Mouse (Mus musculus) Muller cell, postnatal 12 days (primary cell): Measurements from ENCODE around the gene Speg.

Source experiments
- DNase-seq: peaks from one replicate; pipeline ENCODE4 v3.0.0-alpha.2; 2015; ENCODE audit errors: inconsistent ontology term

Gene Speg

DNA sequence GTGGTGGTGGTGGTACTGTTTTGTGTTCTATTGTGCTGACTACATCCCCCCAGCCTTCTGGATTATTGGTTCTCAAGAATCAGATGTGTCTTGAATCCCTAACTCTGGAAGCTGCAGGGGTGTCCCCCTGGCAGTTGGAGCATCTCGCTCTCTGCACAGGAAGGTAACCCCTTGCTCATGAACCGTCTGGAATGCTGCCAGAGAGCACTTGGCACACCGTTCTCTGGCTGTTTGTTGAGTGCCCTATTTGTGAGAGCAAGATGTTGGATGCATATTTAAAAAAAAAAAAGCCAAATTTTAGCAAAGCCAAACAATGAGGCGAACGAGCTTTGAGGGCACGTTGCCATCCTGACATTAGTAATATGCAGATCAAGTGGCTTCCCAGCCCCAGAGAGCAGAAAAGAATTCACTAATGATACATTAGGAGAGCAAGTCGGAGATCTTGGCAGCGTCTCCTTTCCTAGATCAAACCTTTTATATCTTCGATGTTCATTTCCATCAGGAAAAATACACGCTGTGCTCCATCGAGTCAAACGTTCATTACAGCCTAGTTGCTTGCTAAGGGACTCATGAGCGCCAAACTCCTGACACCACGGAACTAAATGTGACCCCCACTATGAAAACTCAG lies 9.5 kb upstream of the Speg start:
- peak; percentile 46 for DNase-seq

DNA sequence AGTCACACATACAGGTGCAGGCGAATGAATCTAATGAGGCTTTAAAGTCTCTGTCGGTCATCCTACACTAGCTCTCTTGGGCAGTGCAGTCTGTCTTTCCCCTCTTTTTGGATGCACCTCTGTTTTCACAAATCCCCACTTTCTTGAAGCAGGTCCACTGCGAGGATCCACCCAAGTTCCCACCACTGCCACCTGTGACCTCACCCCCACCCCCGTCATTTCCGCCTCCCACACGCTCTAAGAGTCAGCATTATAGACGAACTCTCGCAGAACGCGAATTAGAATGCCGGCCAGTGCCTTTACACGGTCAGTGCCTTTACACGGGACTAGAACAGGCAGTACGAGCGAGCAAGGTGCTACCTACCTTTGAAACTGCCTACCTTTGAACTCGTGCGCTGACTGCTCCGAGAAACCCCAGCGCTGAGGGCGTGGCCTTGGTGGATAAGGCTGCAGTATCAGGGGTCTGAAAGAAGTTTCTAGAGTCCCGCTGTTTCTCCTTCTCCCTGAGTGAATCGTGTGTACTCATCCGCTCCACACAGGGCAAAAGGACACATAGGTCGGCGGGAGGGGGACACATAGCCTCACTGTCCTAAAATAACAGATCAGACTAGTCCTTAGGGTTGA lies 5.6 kb upstream of the Speg start:
- DNase-seq = no peak

DNA sequence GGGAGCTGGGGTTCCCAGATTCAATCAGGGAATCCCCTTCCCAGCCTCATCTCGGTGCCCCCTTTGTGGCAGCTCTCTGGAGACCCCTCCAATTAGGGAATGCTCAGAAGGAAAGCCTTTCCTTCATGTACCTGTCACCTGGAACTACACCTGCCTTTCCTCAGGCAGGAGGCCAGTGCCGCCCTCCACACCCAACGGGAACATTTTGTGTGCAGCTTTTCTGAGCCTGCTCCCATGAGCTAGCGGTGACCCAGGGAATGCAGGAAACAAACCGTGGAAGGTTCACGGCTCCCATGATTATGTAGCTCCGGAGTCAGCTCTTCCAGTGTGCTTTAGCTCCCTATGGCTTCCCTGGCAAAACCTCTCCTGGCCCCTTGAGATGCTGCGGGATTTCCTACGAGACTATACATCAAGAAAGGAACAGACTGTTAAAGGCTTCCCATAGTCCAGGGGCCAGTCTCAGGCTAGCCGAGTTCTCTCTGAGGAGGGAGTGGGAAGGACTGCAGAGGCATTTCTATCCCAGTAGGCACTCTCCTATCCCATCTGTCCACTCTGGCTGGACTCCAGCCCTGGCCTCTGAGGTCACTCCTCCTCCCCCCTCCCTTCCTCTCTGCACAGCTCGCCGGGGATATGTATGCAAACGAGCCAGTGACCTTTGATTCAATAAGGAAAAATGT lies 5.0 kb upstream of the Speg start:
- peak; percentile 75 for DNase-seq

DNA sequence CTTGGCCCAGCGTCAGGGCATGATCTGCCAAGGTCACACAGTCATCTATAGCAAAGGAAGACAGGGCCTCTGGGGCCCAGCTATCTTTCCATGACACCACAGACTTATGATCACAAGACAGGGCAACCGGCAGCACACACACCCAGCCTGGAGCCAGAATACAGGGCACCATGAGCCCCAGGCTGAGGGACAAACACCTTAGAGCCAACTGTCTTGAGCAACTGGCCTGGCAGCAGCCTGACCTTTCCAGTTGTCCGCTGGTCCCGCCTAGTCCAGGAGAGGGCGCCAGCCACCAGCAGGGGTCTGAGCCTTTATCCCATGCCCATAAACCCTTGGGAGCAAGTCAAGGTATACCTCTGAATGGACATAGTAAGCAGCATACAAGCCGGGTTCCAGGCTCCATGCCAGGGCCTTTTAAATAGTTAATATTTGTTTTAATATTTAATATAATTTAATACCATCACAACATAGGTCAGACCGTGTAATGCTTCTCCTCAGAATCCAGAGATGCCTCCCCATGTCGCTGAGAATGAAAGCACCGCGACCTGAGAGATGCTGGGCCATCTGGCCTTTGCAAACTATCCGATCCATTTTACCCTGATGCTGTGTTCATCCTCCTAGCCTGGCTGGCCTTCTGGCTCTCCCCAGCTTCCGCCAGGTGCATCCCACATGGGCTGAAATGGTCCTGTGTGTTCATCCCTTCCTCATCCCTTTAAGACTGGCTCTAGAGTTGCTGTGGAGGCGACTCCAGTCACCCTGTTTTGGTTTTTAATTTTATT lies 3.6 kb upstream of the Speg start:
- no peak for DNase-seq

DNA sequence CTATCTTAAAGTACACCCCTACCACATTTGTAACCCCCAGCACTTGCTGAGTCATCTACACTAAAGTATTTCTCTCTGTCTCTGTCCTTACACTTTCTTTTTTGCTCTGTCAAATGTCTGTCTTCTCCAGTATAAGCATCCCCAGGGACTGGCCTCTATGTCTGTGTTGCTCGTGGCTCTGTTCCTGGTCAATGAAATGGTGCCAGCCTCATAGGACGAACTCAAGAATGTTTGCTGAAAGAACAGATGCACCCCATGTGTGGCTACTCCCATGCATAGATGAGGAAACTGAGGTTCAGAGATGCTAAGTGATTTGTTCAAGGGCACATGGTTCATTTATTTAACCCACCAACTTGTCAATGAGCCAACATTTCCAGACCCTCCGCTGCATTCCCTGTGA lies 2.6 kb upstream of the Speg start:
- no peak for DNase-seq

DNA sequence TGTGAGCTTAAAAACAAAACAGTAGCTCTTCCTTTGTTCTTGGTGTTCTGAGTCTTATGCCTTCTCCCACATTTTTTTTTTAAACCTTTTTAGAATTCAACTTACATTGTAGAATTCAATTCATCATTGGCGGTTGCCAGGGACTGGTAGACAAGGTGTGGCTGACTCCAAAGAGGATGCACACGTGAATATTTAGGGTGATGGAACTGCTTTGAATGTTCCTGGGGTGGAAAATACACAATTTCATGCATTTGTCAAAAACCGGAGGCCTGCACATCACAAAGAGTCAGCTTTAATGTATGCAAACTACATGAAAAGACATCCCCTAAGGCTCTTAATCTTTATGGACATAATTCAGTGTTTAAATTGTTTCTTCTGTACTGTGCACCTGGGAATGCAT lies 1.8 kb upstream of the Speg start:
- DNase-seq = no peak

DNA sequence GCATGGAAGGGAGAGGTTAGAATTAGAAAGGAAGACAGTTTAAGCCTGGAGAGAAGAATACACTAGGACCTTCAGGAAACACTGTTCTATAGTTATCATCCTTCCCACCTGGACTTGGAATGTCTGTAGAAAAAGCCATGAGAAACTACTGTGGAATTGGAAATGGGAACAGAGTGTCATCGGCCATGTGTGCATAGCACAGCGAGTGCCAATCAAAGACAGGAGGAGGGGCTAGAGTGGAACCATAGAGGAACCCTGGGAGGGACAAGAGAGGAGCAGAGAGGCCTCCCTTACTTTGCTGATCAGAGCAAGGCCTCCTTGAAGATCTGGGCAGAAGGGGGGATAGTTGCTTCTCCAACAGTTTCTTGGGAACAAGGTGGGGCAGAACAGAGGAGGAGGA lies 4.1 kb downstream of the Speg start:
- no peak for DNase-seq

DNA sequence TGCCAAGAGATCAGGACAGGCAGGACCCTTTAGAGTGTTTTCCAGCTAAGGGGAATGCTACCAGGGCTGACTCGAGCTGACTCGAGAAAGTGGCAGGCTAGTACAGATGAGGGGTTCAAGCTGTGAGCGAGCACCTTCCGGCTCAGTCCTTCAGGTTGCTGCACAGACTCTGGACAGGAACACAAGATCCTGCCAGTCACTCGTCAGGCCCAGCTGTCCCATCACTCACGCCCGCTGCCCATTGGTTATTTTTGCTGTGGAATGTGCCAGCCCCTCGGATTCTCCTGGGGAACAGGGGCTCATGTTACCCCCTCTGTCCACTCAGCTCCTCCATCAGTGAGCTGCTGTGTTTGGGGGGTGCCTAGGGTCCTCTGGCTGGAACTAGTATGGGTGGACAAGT lies 4.8 kb downstream of the Speg start:
- no peak for DNase-seq

DNA sequence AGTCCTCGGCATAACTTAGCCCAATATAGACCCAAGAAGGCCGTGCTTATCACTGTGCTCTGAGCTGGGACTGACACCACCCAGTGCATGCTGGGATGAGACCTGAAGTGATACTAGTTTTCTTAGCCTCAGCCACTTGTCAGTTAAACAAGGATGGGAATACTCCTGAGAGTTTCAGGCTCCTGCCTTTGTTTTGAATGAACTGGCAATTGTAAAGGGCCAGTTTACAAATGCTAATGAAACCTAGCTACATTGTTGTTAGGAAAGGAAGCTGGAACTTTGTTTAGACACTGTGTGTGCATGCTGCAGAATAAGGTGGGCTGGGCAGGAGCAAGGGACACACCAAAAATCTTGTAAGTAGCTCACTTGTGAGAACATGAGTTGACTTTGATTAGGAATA lies 5.9 kb downstream of the Speg start:
- DNase-seq = no peak

DNA sequence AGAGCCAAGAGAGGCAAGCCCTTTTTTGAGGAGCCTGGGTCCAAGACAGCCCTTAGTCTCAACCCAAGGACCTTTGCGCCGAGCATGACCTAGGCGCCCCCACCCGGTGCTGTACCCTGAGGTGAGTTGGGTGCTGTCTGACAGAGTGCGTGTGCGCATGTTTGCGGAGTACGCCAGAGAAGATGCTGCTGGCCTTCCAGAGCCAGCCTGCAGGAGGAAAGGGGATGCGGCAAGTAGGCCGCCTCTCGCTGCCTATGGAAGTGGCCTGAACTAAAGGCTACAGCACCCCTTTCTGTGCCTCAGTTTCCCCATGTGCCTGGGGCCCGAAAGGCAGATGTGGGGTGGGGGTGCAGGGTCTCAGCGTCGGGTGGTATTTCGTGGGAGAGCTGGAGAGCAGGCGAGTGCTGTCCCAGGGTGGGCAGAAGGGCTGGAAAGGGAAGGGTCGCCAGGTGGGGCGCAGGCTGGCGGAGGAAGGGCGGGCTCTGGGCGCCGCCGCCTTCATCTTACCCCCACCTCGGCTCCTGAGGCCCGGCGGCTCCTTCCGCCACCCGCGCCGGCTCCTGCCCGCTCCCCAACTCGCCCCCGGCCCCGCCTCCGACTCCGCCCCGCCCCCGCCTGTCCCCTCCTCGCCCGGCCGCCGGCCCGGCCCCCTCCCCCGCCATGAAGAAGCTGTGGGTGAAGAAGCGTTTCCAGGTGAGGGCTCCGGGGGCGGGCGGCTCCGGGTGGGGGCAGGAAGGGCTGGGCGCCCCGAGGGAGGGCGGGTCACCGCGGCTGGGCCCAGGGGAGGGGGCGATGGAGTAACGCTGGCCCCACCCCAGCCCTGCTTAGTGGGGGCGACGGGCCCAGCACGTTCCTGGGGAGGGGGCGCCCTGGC lies 6.6 kb downstream of the Speg start:
- peak; percentile 58 for DNase-seq

DNA sequence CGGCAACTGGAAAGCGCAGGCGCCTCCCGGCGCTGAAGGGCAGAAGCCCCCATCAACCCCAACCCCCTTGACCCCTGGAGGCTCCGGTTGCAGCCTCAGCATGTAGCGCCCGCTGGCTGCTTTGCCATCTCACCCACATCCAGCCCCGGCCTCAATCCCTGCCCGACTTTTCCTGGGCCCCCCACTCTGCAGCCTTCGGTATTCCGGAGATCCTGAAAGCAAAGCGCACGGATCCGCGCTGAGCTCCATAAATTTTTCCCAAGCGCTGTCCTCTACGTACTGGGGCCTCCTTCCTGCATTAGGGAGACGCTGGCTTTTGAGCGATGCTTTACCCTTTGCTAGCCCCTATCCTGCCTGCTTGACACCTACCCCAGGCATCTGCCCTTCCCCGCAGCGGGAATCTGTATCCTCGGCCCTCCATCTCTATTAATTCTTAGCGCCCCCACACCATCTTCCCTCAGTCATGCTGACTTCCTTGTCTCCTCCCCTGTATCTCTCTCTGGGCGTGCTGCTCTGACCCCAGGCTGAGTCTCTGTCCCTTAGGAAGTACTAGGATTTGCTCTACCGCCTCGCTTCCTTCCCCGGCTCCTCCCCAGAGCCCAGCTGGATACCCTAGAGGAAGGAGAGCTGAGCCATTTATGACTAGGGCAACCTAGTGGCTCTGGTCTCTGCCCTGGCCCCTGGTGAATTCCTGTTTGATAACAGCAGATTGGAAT lies 7.4 kb downstream of the Speg start:
- DNase-seq = peak; percentile 56

DNA sequence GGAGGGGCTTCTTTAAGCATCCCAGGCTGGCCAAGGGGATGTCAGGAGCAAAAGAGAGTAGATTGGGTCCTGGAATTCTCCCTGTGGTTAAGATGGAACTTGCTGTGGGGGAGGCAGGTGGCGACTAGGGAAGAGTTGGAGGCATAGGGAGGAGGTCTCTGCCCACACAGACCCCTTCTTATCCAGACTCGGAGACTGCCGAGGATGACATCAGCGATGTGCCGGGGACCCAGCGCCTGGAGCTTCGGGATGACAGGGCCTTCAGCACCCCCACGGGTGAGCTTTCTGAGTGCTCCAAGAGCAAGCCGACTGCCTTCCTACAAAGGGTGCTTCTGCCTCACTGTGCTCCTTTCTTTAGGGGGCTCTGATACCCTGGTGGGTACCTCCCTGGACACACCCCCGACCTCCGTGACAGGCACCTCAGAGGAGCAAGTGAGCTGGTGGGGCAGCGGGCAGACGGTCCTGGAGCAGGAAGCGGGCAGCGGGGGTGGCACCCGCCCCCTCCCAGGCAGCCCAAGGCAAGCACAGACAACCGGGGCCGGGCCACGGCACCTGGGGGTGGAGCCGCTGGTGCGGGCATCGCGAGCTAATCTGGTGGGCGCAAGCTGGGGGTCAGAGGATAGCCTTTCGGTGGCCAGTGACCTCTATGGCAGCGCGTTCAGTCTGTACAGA lies 9.5 kb downstream of the Speg start:
- no peak for DNase-seq

DNA sequence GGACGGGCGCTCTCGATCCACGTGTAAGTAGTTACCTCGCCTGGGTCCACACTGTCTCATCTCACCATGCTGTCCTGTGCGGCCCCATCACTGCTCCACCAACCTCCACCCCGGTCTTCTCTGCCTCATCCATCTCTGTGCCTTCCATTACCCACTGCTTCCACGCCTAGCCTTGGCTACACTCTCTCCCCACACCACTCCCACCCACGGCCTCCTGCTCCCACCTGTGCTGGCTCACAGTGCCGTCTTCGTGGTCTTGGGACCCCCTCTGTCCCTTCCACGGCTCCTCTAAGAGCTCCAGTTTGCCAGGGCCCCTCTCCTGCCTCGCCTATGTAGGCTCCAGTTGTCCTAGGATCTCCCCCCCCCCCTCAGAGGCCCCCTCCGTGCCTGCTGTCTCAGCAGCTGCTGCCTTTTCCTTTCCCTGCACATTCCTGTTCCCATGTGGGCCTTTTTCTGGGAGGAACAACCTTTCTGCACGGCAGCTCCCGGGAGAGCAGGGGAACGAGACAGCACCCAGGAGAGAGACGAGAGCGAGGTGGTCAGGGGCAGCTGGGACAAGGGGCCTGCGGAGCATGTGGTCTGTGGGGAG lies 10.1 kb downstream of the Speg start:
- DNase-seq = no peak

DNA sequence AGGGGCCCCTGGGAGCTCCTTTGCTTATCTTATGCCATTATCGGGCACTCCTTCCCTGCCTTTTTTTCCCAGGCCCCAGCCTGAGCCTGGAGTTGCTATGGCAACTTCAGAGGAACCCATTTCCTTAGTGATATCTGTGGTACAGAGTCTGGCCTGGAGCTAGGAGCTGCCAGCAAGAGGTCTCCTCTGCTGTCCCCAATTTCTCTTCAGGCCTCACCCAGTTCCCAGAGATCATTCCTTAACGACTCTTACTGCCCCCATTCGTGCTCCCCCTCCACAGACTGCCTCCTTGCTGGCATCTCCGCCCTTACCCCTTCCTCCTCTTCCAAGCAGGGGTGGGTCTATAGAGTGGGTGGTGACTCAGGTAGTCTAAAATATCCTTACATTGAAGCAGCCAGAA lies 11.1 kb downstream of the Speg start:
- DNase-seq = no peak

DNA sequence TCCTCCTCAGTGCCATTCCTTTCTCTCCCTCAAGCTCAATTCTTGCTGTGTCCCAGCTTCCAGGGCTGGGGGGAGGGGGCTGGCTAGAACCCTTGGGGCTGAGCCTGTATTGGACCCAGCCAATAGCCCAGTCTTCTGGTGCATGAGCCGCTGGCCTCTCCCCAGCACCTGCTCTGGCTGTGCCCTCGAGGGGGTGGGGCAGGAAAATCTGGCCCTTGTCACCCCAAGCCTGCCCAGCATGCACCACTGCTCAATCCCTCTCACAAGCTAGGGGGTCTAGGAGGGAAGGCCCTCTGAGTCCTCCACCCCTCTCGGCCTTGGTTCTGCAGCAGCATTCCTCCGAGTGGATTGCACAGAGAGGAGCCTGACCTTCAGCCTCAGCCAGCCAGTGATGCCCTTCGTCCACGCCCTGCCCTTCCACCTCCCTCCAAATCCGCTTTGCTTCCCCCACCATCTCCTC lies 12.4 kb downstream of the Speg start:
- no peak for DNase-seq

DNA sequence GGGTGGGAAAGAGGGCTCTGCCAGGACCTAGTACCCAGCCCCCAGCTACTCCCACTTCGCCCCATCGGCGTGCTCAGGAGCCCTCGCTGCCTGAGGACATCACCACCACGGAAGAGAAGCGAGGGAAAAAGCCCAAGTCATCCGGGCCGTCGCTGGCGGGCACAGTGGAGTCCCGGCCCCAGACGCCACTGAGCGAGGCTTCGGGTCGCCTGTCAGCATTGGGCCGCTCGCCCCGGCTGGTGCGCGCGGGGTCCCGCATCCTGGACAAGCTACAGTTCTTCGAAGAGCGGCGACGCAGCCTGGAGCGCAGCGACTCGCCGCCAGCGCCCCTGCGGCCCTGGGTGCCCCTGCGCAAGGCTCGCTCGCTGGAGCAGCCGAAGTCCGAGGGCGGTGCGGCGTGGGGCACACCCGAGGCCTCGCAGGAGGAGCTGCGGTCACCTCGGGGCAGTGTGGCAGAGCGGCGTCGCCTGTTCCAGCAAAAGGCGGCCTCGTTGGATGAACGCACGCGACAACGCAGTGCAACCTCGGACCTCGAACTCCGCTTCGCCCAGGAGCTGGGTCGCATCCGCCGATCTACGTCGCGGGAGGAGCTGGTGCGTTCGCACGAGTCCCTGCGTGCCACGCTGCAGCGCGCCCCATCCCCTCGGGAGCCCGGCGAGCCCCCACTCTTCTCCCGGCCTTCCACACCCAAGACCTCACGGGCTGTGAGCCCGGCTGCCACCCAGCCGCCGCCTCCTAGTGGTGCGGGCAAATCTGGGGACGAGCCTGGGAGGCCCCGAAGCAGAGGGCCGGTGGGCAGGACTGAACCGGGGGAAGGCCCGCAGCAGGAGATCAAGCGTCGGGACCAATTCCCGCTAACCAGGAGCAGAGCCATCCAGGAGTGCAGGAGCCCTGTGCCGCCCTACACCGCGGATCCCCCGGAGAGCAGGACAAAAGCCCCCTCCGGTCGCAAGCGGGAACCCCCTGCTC lies 13.1 kb downstream of the Speg start:
- DNase-seq = no peak

DNA sequence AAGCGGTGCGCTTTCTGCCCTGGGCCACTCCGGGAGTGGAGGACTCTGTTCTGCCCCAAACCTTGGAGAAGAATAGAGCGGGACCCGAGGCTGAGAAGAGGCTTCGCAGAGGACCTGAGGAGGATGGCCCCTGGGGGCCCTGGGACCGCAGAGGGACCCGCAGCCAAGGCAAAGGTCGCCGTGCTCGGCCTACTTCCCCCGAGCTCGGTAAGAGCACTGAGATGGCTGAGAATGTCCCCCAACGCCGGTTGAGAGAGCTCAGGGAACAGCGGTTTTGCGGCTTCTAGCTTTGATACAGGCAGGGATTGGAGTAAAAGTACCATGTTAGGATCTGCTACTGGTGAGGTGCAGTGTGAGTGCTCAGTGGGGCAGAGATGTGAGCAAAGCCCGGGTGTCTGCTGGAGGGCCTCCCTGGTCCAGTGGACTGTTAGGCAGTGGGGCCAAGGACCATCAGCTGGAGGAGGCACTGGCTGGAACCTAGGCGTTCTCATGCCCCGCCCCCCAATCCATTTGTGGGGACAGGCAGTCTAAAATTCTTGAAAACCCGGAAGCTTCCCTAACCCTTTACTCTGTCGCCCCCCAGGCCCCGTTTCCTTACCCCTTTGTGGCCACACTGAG lies 13.9 kb downstream of the Speg start:
- DNase-seq = no peak

DNA sequence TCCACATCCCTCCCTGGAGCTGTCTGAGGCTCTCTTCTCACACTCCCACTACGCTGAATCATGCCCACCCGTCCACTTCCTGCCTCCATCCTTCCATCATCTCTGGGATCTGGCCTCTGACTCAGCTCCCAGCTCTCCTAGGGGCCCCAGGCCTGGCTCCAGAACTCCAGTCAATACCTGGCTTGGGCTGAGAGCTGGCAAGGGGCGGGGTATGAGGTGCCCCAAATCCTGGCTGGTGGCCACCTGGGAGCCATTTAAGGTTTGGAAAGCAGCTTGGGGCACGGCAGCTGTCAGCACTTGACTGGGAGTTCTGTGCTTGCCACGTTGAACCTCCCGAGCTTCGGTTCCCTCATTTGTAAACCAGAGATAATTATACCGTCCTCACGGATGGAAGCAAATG lies 18.0 kb downstream of the Speg start:
- peak; percentile 85 for DNase-seq
